Mouse (Mus musculus): ENCODE results near the gene Gpbar1.

The Gpbar1 gene

GRCm38 (mm10) chr1:74278538-74278937 is at the start of gene Gpbar1:
Gpbar1 (plus strand) TSS chr1:74278550.
- no peak for DNase-seq (ENCODE audit: low read depth, low spot score)

DNA sequence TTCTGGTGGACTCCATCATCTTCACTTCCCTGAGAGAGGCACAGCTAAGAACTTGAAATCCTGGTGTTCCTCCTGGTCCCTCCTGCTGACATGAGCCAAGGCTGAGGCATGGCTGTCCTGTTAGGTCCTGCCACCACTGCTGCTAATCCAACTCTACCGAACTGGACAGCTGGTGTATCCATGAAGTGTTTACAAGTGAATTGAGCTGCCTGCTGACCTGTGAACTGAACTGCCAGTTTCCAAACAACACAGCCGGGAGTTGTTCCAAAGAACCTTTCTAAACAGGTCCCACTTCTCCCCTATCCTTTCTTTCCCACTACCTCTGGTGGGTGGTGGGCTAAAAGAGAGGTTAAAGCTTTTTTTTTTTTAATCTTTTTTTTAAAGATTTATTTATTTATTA is 48.4 kb upstream of the Gpbar1 start:
- DNase-seq (ENCODE audit: low read depth, low spot score), result no peak

- DNase-seq (ENCODE audit: low read depth, low spot score), result no peak
Observed at GRCm38 (mm10) chr1:74230992-74231391, 47.4 kb upstream of the Gpbar1 start.

GRCm38 (mm10) chr1:74235938-74236589 is 42.3 kb upstream of the Gpbar1 start, which contains the start of gene Arpc2:
Arpc2 (plus strand) TSS chr1:74236084.
- DNase-seq (ENCODE audit: low read depth, low spot score), result peak; percentile 95

- DNase-seq (ENCODE audit: low read depth, low spot score), result peak; percentile 46
Observed at GRCm38 (mm10) chr1:74236590-74237317, 41.6 kb upstream of the Gpbar1 start.

GRCm38 (mm10) chr1:74237671-74238070 is 40.7 kb upstream of the Gpbar1 start:
- no peak for DNase-seq (ENCODE audit: low read depth, low spot score)

- peak; percentile 28 for DNase-seq (ENCODE audit: low read depth, low spot score)
Observed at GRCm38 (mm10) chr1:74238136-74238535, 40.2 kb upstream of the Gpbar1 start.

DNA sequence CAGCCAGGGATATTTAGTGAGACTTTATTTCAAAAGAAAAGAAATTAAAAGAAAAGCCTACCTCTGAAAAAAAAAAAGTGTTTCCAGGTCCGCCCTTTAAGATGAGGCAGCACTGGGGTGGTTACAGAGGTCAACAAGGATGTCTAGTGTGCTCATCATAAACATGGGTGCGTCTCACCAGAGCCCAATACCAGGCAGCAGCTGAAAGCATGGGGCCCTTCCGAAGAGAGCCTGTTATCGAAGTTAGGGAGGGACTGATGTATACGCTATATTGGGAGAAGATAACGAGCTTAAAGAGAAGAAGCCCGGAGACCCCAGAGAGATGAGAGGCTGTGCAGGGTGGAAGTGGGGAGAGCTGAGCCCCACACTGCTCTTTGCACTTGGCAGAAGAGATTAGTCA is 39.2 kb upstream of the Gpbar1 start:
- no peak for DNase-seq (ENCODE audit: low read depth, low spot score)

- peak; percentile 25 for DNase-seq (ENCODE audit: low read depth, low spot score)
Observed at GRCm38 (mm10) chr1:74239618-74240017, 38.7 kb upstream of the Gpbar1 start.

GRCm38 (mm10) chr1:74240311-74240710 is 38.0 kb upstream of the Gpbar1 start:
- DNase-seq (ENCODE audit: low read depth, low spot score), result no peak

DNA sequence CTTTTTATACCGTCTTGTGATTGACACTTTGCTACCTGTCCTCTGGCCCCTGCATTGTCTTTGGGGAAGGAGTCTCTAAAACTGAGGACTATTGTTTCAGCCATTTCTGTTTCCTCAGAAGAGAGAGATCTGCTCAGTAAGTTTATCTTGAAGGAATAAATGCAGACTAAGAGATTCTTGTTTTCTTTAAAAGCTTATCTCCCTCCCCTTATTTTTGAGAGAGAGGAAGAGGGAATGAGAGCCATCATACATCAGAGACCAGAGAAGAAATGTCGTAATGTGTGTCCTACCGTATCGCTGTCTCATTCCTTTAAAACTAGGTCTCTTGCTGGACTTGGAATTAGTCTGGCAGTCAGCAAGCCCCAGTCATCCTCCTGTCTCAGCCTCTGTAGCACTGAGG is 37.5 kb upstream of the Gpbar1 start:
- DNase-seq (ENCODE audit: low read depth, low spot score), result no peak

GRCm38 (mm10) chr1:74245525-74245924 is 32.8 kb upstream of the Gpbar1 start:
- DNase-seq (ENCODE audit: low read depth, low spot score), result peak; percentile 51

DNA sequence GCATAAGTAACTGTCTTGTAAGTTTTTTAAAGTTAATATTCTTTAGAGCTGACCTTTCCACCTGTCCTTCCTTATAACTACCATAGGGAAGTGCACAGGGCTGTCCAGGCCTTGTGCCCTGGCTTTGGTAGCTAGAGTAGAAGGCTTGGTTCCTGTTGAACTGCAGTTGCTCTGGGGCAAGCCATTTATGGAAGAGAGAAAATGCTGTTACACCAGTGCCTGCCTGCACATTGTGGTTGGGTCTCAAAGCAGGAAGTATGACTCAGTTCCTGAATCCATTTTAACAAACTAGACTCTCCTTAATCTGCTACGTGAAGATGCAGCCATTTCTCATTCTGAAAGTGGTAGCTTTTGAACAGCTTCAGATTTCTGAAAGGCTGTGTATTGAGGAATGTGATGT is 29.6 kb upstream of the Gpbar1 start:
- DNase-seq (ENCODE audit: low read depth, low spot score), result no peak

- no peak for DNase-seq (ENCODE audit: low read depth, low spot score)
Observed at GRCm38 (mm10) chr1:74249331-74249980, 28.9 kb upstream of the Gpbar1 start.

DNA sequence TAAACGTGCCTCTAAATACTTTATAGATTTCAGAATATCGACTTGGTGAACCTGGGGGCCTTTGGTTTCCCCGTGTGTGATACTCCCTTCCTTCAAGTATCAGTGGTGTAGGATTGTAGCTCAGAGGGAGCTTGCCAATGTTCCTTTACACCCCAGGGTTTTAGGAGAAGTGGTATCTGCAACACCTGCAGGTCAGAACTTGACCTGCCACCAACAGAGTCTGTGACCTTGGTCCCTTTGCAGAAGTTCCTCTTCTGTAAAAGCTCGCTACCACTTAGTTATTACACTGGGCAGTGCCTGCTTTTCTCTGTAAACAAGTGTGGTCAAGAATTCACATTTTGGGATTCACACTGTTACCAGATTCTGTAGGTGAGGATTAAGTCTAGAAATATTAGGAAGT is 28.3 kb upstream of the Gpbar1 start:
- DNase-seq (ENCODE audit: low read depth, low spot score), result no peak

DNA sequence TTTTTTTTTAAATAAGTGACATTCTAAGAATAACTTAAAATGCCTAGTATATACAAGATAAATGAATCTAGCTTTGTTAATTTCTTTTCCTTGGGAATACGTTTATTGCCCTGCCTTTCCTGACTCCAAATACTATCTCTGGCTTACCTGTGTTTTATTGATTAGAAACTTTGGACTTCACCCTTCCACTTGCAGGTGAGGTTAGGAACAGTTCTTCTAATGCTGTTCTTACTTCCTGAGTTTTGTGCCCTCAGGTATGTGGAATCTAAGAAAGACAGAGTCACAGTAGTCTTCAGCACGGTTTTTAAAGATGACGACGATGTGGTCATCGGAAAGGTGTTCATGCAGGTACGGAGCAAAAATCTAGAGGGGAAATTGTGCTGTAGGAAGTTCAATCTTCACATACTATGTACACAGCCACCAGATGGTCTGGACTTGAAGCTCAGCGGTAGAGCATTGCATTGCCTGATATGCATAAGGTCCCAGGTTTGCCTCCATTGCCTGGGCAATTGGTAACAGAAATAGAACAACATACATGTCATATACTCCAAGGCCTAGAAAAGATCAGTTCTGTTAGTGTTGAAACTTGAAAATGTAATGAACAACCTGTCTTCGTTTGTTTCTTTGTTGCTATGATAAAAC is 22.5 kb upstream of the Gpbar1 start:
- DNase-seq (ENCODE audit: low read depth, low spot score), result no peak

DNA sequence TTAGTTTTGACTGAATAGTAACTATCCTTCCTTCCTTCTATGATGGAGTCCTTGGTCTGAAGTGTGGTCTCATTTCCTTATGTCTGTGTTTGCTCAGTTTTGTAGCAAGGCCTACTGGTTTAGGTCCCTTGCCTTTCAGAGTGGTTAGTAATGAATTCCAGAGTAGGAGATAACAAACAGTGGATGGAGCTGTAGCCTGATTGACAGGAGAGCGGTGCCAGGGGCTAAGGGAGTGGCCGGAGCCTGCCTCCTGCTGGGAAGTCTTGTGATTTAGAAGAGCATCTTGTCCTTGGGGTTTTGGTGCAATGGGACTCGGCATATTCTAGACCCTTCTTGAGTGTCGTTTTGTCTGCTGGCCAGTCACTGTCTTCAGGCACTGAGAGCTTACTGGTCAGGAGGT is 21.6 kb upstream of the Gpbar1 start:
- DNase-seq (ENCODE audit: low read depth, low spot score), result peak; percentile 88

- no peak for DNase-seq (ENCODE audit: low read depth, low spot score)
Observed at GRCm38 (mm10) chr1:74262510-74262909, 15.8 kb upstream of the Gpbar1 start.

GRCm38 (mm10) chr1:74268750-74269149 is 9.6 kb upstream of the Gpbar1 start:
- no peak for DNase-seq (ENCODE audit: low read depth, low spot score)

GRCm38 (mm10) chr1:74271659-74272058 is 6.7 kb upstream of the Gpbar1 start:
- no peak for DNase-seq (ENCODE audit: low read depth, low spot score)

GRCm38 (mm10) chr1:74275015-74275414 is 3.3 kb upstream of the Gpbar1 start:
- DNase-seq (ENCODE audit: low read depth, low spot score), result no peak

DNA sequence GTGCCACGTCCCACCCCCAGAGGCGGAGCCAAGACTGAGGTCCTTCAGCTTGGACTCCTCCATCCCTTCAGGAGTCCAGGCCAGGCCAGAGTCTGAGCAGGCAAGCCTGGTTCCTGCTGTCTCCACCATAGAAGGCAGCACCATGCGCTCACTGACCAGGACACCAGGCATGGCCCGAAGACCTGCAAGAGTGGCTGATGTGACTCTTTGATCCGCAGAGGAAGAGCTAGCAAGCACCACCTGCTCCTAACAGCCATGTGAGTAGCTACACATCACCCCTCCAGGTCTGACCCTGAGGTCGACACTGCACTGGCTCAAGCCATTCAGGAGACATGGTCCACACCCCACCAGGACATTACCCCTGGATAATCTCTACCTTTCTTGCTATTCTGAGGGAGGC is 1.3 kb upstream of the Gpbar1 start:
- DNase-seq (ENCODE audit: low read depth, low spot score), result no peak

Data from R1 (cell line).